Mouse (Mus musculus): ENCODE data around the gene Tm9sf2. TPM values are rescaled to one million over a fixed set of nuclear protein-coding genes. Genes with fewer than 3 reads are reported as not detected.

The Tm9sf2 gene
- total RNA-seq, 2 experiments from 2014 or later, result 109 to 112 TPM

Other genes with a start within 250 kb of the Tm9sf2 start
- 10 to 100 TPM; 23.8 to 24.4 TPM for gene Ubac2, start 228.4 kb upstream of the Tm9sf2 start, total RNA-seq (2021)
- under 1 TPM; 0.27 to 0.45 TPM for gene Gpr18, start 191.3 kb upstream of the Tm9sf2 start, total RNA-seq (2021)
- gene Gpr183, start 141.8 kb upstream of the Tm9sf2 start, total RNA-seq (2021), result 1 to 10 TPM; 1.3 TPM
- gene Timm8a2, start 72.4 kb upstream of the Tm9sf2 start, total RNA-seq (2021), result not detected
- 100 to 1,000 TPM; 103 TPM for gene Clybl, start 74.7 kb downstream of the Tm9sf2 start, total RNA-seq (2021)